Mouse (Mus musculus) thymus, adult 18-20 months (tissue): Measurements from ENCODE around the gene Eif2d.

Experiments
- DNase-seq, 2 experiments: peaks; one replicate each; pipeline ENCODE4 v3.0.0; 2022; ENCODE audit warnings: mixed read lengths in 2 of 2

The Eif2d gene

DNA sequence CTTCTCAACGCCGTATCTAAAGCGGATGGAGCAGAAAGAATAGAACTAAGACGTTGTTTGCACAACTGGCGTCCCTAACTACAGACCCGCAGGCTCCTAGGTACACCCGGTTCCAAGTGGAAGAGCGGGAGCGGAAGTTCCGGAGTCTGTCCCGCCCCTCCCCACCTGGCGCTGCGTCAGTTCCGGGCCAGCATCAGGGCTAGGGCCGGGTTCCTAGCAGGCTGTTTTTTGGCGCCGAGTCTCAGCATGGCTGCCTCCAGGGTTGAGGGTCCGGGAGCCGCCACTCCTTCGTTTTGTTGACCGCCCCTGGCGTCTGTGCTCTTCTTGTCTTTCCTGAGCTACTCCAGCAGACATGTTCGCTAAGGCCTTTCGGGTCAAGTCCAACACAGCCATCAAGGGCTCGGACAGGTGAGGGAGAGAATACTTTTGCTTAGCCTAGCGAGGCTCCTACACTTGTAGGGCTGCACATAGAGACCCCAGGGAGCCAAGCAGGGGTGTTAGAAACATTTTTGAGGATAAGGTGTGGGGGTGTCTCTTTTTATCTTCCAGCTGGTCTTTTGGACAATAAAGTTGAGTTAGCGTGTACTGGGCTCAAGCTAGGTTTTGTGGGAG, at the start of gene Eif2d:
TSS of gene Eif2d (plus strand) at position 164 of the 612 bp plus-strand sequence.
- peak; percentile 78 to 80 for DNase-seq

DNA sequence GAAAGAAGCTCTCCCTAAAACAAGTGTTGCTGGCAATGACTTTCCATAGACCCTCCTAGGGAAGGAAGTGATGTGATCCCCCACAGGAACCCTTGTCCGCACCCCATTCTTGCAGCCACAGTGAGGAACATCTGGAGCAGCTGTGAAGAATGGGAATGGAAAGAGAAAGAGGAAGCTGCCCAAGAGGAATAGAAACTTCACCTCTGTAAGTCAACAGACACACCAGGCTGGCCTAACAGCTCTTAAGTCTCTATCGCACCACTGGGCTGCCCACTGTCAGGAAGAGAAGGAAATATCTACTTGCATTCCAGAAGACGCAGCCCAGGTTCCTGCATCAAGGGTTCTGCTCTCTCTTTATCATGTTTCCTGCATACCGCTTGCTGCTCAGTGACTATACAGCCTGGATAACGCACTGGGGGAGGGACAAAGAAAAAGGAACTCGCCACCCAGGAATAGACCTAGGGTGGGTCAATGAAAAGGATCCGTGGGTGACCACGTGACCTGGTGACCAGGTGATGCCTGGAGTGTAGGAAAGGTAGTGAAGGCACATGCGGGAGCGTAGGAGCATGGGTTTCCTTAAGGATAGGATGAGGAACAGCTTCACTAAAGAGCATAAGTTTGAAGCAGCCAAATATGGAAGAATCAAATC, 49.1 kb upstream of the Eif2d start:
- no peak for DNase-seq

DNA sequence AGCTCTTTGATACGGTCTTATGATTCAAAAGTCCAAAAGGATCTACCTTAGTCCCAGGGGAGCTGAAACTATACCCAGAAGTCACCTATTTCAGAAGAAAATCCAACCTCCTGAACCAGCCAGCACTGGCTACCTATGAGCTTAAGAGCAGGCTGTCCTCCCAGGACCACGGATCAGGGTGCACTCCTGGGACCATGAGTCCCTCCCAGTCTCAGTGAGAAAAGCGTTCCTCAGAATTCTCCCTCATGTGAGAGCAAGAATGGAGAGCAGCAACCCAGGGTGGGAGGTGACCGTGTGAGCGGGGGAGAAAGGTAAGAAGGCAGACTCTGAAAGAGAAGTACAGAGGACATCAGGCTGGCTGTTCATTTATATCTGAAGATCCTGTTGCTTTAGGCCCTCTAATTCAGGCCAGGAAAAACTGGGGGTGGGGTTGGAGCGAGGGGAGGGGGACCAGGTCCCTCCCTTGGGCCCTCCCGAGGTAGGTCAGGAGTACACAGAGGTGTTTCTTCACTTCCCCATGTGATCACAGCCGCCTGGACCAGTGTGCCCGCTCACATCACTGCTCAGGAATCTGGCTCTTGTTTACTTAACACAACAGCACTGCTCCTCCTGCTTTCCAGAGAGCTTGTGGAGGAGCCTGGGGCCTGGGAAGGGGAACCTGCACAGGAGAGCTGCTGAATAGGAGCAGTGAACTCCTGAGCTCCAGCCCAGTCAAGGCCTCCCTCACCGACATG, 45.2 kb upstream of the Eif2d start:
- no peak for DNase-seq

DNA sequence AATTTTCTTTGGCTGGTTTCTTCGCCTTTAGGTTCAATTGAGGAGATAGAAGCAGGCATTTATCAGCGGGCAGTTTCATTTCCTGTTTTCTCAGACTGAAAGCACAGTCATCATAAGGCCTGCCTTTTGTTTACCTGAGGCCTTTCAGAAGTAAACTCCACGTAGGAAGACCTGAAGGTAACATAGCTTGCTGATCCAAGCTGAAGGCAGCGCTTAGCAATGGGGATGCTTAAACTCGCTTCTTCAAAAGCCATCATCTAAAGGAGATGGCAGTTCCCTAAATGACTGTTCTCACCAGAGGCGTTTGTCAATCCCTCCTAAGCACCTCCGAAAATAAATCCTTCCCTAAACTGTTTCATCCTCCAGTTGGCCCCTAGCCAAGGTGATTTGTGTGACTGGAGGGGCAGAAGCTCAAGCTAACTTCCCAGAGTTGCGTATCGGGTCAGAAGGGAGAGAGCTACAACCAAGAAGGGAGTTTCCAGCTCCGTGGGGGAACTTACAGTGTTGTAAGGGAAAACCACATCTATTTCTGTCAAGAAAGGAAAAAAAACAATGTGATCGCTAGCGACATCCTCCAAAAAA, 42.4 kb upstream of the Eif2d start:
- no peak for DNase-seq

DNA sequence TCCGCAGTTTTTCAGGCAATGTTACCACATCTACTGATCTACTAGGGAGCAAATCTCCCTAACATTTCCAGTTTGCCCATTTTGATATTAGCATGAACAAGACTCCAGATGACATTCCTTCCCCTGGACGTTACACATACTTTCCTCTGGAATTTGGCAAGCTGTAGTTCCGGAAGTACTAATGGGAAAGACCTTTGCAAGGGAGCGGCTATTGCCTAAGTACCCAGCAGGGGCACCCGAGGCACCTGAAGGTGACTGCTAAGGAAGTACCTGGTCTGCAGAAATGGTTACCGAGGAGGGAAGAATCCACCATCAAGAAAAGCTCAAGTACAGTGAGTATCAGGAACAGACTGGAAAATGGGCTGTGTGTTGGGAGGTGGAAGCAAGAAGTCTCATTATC, 40.4 kb upstream of the Eif2d start:
- DNase-seq: no peak

DNA sequence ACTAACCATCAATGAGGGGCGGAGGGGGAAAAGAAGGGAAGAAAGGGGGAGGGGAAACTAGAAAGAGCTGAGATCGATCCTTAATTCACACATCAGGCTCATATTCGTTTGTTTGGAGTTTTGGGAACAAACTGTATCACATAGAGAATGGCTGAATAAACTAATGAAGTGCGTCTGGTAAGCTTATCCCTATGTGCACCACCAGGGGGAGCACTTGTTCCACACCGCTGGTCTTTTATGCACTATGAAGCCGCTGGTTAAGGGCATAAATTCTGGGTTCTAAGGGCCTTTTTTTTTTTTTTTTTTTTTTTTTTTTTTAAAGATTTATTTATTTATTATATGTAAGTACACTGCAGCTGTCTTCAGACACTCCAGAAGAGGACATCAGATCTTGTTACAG, 37.0 kb upstream of the Eif2d start:
- no peak for DNase-seq

DNA sequence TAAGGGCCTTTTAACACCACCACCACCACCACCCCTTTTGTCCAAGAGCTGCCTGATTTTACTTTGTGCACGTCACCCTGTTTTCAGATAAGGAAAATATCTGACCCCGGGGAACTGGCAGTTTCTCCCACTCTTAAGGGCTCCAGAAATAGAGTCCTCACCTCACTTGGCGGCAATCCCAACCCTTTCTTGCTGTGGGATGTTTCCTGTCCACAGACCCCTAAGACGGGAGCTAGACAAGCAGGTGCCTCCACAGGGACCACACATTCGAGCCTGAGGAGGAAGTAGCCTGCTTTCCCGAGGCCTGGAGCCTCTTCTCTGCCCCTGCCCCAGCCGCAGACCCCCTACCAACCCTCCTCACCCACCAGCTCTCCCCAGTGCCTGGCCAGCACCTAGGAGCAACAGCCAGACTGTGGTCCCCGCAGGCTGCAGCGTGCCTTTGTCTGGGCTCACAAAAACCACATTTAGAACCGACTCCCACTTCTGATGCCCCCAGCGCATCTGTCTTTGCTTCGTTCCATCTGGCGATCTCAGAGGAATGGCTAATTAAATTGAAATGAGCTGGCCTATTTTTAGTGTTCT, 36.5 kb upstream of the Eif2d start:
- DNase-seq: no peak

DNA sequence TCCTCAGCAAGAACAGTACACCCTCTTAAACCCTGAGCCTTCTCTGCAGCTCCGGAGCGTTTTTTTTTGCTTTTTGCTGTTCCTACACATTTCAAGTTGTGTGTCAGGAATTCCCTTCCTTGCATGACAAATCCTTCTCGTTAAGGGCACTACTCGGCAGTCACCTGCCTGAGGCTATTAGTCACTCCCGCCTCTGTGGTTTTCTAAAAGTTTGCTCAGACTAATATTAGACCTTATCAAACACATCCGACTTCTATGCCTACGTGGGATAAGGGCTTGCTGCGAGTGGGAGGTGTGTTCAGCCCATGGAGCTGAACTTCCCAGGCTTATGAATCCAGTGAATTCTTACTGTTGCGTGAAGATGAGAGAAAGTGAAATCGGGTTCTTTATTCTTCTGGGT, 34.5 kb upstream of the Eif2d start:
- DNase-seq: no peak

DNA sequence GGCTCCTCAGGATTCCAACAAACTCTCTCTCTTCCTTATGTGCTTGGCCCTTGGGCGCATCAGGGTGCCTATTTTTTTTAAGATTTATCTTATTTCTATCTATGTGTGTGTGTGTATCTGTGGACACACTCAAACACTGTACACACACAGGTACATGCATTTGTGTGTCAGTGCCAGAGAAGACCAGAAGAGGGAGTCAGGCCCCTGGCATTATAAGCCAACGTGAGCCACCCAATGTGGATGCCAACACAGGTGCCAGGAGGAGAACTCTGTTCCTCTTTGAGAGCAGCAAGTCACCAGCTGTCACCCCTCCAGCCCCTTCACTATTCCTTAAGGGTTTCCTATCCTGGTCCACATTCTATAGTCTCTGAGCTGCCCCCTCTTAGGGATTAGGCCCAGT, 34.0 kb upstream of the Eif2d start:
- DNase-seq: no peak

DNA sequence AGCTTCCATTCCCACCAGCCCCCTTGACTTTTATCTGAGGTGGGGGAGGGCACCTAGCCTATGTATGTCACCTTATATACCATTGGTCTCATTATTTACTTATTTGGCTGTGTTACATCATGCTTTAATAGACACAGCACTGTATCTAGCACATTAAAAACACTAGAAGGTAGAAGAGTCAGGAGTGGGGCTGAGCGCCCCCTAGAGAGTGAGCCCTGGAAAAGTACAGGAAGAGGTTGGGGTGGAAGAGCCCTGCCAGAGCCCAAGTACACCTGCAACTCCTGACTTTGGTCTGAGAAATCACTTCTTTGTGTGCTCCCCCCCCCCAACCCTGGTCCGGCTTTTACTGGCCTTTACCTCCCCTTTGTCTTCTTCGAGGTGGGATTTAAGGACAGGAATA, 31.0 kb upstream of the Eif2d start:
- no peak for DNase-seq

DNA sequence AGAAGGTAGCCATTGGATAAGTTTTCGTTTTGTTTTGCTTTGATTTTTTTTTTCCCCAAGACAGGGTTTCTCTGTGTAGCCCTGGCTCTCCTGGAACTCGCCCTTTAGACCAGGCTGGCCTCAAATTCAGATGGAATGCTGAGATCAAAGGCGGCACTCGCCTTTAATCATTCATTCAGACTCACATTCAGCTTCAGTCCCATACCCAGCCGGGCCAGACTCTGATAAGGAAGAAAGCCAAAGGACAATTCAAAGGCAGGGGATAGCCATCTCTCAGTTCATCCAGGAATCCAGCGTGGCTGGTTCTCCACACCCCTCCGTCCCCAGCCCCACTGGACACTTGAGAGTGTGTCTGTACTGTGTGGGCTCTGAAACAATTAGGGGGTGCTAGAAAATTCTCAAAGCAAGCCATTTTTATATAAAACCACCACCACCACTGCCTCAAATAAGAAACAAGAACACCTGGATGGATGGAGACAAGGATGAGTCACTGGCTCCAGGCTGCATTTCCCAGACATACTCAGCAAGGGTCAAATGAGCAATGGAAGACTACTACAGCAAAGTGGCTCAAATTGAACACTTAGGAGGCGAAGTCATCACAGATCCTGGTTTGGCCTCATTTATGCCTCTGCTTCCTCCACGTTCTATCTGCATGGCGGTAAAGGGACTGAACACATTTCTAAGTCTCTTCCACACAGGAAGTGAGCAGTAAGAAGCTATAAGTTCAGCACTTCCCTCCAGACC, 29.3 kb upstream of the Eif2d start:
- no peak for DNase-seq

DNA sequence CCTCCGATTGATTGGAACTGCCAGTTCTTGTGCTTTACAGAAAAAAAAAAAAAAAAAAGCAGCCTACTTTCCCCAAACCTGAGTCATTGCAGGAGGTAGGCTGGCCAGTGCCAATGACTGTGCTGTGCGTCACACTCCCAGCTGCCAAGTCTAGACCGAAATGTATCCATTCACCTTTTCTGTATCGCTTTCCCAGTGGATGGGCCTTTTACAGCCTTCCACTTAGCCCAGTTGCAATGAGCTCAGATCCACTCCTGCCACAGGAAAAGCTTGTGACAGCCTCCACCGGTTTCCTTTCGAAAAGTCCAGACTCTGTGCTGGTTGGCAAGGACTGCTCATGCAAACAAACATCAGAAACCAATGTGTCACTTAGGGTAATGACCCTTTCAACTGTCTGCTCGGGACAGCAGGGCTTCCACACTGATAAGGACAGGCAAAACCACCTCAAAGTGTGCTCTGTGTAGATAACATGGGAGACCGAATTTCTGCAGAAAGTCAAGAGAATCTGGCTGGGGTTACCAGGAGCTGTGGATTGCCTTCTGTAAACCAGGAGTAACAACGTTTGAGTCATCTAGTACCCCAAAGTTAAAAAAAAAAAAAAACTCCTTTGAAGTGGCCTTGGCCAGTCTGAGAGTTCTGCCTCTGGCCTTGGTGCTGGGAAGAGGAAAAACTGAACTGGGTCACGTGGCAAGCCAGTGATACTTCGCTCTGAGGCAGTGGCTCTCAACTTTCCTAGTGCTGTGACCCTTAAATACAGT, 26.8 kb upstream of the Eif2d start:
- no peak for DNase-seq

DNA sequence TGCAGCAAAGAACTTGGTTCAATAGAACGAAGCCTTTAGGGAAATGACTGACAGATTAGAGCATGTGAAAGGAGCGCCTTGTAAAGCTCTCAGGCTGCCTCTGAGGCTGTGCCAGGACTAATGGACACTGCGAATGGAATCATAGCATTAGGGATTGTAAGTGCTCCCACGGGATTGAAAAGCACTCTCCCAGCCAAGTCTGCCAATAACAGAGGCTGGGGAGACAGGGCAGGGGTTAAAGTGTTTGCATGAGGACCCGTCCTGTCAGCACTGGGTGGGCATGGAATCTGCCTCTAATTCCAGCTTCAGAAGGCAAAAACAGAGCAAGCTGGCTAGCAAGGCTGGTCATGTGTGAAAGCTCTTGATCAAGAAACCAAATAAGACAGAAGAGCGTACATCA, 18.8 kb upstream of the Eif2d start:
- DNase-seq: no peak

DNA sequence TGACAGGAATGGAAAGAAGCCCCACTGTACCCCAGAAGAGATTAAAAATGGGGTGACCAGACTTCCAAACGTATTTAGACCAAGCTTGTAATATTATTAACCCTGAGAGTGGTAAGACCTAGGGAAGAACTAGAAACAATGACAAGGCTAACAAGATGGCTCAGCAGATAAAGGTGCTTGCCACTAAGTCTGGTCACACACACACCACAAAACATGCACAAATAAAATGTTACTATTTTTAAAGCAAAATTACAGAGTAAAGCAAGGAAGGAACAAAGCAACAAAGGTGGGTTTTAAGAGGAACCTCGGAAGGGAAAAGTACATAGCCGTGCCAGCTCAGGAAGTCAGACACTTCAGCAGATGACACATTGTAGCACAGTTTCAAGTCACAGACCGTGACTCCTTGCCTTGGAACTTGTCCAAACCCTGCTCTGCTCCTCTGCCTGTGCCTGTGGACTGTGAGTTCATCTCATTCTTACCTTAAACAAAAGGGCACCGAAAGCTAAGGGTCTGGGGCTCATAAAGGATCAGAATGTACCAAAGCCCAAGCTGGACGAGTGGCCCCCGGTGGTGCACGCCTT, 17.9 kb upstream of the Eif2d start:
- DNase-seq: no peak

DNA sequence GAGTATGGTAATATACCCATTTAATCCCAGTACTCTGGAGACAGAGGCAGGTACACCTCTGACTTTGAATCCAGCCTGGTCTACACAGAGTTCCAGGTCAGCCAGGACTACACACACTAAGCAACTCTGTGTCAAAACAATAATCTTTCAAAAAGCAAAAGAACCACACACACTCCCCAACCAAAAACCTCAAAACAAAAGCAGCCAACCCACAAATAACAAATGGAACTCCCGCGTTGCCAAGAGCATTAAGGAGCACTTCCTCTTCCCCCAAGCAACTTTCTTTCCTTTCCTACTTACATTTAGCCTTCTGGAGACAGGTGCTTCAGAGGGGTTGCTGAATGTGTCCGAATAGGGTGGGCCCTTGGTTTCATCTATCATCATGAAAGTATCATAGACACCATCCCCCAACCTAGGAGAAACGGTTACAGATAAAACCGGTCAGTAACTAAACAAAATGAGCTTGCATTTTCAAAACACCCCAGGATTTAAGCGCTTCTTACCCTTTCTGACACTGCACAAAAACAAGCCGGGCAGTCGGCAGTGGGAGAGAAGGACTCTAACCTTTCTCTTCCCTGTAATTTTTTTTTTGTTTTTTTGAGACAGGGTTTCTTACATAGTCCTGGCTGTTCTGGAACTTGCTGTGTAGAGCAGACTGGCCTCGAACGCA, 16.9 kb upstream of the Eif2d start:
- no peak for DNase-seq

DNA sequence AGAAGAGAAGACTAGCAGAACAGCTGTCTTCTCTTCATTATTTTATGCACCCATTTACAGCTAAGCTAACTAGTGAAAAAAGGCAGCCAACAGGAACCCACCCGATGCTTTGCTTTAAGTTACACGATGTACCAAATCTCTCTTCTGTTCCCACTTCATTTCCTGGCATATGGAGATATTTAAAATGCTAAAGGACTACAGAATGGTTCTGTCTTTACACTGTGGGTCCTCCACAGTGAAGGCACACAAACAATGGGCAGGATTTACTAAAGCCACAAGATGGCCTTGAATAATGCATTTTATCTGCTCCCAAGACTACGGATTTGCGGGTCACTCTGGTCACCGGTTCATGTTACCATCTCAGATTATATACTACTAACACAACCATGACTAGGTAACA, 15.9 kb upstream of the Eif2d start:
- DNase-seq: no peak

DNA sequence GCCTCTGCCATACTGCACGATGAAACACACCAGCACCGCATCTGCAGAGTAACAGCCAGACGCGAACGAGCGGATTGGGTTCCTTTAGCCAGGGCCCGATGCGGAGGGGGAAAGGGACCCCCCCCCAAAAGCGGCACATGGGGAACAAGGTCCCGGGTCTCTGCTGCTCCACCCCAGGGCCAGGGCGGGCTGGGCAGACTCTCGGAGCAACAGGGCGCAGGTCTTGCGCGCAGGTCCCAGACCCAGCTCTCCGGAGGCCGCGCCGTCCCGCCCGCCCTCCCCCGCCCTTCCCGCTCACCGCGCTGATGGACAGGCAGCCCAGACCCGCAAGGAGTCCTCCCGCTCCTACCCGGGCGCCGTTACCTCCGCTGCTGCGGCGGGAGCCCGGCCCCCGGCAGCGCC, 15.3 kb upstream of the Eif2d start:
- DNase-seq: no peak

DNA sequence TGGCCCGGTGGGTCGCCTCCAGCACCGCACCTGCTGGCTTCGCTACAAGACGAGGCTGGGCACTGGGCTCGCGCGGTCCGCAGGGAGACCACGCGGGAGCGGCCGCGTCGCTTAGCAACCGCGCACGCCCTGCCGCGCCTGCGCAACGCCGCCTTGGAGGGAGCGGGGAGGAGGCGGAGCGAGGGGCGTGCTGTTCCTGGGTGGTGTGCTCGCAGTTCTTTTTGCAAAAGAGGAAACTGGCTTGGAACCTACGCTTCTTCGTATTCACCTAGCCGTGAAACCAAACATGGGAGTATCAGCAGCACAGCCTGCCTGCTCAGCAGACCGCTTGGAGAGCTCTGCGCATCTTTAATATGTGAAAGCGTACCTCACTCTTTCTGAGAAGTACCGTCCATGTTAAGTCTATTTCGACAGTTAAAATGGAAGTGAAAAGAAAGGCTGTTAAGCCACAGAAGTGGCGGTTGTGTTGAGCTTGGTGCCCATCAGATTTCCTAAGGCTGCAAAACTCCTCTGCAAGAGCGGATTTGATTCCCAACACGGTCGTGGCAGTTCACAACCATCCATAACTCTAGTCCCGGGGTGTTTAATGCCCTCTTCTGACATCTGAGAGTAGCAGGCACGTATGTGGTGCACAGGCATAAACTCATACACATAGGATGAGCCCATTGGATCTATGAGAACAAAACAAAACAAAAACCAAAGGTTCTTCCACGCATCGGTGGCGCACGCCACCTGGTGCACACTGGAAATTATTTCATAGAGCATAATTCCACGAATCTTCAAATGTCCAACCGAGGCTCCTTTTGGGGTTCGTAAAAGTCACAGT, 14.6 kb upstream of the Eif2d start, which contains the start of gene Dyrk3:
TSS of gene Dyrk3 (minus strand) at position 150 of the 826 bp plus-strand sequence.
- DNase-seq: peak; percentile 83 to 85

DNA sequence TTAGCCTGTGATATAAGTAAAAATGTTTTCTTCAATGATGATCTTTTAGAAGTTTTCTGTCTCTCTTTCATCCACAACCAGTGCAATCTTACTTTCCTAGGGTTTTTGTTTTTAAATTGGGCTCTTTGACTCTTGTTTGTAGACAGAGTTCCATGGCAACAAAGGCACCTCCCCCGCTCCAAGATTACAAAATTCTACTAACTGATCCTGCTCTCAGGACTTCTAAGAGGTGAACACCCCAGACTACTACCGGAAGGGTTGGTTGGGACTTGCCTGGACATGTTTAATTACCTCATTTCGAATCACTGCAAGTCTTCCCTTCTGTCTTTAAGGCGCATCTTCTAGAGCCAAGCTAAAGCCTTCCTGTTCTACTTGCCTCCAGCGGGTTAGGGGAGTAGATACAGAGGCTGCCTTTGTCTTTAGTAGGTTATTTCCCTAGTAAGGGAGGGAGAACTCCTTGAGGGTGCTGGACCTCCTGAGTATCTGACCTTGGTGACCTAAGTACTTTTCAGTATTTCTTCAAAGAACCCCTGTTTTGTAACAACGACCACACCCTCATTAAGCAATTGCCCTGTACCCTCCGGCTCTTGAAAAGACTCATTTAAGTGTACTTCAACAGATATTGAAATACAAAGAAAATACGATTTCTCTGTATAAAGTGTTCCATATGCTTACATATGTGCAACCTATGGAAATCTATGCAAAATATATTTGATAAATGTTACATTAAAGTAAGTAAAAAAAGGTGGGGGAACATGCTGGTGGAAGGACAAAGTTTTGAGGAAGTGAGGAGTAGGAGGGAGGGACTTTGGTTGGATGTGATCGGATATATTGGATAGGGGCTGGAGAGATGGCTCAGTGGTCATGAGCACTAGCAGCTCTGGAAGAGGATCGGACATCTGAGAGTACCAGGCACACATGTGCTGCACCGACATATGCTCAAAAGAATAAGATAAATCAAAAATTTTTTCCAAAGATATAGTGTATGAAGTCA, 13.6 kb upstream of the Eif2d start:
- no peak for DNase-seq
